Mouse (Mus musculus) heart, adult 8-10 months (tissue): ENCODE measurements around the gene Ncan. TPM values are rescaled to one million over a fixed set of nuclear protein-coding genes. Genes with fewer than 3 reads are reported as not detected.

Experiments used
- DNase-seq: peaks from one replicate; pipeline ENCODE4 v3.0.0; 2022; ENCODE audit warnings: low spot score
- total RNA-seq, 4 experiments: library from RNA; stranded (reverse); gene quantifications; 2 replicates each; pipeline ENCODE4 v1.2.4; 2022

Ncan gene
- total RNA-seq, 4 experiments from 2014 or later: 0.13 TPM; not detected in 3

DNA sequence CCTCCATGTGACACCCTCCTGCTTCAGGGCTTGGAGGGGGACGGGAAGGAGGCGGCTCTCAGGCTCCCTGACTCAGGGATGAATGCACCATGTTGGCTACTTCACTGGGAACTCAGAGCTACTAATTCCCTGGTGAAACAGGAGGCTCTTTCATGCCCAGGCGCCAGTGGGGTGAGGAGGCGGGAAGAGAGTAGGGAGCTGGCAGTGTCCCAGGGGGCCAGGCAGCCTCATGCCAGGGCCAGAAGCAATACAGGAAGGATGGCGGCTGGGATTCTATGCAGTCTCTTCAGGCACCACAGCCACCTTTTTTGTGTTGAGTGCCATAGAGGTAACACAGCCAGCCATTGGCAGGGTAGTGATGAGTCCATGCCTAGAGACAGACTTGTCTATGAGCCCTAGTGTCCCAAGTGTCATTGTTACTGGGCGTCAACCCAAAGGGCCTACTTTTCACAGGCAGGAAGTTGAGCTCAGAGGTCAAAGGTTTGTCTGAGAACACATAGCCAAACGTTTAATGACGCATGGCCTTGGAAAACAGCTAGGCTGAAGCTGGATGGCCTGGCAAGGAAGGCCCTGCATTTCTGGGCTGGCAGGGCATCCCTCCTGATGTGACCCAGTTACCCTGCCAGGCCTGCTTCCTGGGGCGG, 8.8 kb upstream of the Ncan start:
- DNase-seq: peak; percentile 51

DNA sequence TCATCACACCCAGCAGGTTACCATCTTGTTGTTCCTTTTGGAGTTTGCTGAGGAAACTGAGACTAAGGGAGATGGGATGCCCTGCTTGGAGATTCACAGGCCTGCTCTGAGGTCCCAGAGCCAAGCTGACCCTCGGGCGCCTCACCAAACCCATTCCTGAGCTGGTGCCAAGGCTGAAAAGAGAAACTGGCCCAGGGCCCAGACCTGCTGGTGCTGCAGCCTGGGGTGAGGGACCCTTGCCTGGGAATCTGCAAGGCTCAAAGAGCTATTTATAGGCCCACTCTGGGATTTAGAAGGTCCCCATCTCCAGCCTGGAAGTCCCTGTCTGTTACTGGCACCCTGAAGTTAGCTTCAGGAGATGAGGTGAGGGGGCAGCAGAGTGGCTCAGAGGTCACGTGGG, 7.8 kb upstream of the Ncan start:
- DNase-seq: peak; percentile 75

DNA sequence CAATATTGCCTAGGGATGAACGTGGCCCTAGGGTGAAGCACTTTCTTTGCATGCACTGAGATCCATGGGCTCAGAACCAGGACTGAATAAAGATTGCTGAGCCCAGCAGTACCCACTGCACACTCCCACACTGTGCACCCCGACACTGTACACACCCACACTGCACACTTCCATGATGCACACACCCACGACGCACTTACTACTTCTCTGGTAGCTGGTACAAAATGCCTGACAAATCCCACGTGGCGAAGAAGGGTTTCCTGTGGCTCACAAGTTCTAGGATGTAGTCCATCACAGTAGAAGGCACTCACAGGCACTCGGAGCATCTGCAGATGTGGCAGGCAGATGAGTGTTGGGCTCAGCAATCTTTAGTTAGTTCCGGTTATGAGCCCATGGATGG, 4.3 kb upstream of the Ncan start:
- DNase-seq: no peak

DNA sequence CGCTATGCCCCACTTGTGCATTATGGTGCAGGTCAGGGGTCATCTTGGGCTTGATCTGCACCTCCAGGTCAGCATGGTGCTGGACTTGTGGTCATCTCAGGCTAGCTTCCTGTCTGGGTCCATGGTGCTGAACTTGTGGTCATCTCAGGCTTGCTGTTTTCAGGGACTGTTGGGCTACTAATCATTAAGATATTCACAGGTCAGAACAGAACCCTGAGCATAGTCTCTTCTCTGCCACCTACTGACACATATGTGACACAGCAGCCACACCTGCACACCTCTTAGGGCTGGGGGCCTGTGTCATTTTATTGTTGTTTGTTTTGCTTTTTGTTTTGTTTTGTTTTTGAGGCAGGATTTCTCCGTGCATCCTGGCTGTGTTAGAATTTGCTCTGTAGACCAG, 2.2 kb upstream of the Ncan start:
- DNase-seq: no peak

DNA sequence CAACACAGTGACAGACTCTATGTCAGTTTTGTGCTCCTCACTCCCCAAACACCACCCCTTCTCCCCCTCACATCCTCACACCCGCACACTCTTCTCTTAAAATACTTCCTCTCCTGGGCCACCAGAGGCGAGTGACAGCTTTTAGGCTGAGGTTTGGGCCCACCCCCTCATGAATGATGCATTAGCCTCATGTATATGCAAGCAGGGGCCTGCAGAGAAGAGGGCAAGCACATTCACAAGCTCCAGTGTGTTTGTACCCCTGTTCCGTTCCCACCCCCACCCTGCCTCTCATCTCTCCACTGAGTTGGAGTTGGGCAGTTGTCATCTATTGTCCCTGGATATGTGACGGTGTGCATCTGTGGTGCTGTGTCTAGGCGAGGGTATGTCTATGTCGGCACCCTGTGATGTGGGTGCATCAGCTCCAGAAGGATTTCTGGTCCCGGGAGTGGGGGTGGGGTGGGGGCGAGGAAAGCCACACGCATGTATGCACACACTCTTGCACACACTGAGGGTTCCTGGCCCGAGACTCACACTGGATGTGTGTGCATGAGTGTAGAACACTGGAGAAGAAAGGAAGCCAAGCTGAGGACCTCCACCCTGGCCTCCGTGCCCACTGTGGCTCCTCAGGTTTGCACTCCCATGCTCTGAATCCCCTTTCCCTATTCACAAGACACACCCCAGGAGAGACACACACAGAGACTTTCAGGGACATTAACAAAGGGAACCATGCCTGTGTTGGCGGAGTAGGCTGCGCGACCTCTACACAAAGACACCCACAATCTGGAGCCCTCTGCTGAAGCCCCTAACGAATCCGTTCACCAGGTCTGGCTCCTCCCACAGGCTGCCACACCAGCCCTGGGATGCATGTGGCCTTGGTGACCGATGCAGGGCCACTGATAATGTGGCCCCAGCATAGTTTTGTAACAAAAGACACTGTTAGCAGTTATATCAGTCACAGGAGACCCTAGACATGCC, 1.7 kb downstream of the Ncan start:
- no peak for DNase-seq

DNA sequence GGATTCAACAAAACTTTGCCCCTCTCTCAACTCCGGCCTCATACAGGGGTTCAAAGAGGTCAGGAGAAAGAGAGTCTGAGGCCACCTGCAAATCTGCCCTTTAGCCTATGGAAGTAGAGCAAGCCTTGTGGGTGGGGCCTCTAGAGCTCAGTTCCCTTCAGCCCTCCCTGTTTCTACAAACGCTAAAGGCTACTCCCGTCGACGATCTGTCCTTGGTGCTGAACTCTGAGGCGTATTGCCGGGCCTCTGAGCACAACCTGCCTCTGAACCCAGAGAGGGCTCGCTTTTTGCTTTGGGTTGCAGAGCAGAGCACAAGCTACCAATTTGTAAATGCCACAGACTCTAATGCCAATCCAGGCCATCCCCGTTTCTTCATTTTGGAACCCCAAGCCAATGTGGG, 3.1 kb downstream of the Ncan start:
- no peak for DNase-seq

DNA sequence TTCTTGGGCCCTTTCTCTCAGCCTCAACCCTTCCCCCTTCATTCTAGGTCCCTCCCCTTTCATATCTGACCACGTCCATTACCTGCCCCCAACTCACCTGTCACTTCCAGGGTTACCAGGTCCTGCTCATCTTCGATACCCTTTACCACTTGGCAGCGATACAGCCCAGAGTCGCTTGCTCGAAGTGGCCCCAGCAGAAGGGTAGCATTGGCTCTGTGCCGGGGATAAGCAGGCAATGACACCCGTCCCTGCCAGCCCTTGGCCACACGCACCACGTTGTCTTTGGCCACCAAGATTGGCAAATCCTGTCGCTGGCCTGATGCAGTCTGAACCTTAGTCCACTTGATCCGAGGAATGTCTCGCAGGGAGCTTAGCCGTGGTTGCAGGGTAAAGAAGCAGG, 5.8 kb downstream of the Ncan start:
- no peak for DNase-seq

DNA sequence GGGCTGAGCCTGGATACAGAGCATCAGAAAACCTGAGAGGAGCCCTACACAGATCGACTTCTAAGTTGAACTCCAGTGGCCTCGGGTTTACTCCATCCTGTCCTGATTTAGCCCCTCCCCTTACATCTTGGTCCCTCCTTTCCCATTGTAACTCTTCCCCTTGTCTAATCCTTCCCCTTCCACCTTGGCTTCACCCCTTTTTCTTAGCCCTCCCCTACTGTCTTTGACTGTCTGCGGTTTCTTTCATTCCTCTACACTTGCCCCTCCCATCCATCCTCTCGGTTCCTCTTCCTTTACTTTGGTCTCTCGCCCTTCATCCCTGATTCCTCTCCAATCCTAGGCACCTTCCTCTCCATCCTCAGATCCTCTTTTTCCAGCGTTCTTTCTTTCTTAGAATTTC, 6.2 kb downstream of the Ncan start:
- no peak for DNase-seq

DNA sequence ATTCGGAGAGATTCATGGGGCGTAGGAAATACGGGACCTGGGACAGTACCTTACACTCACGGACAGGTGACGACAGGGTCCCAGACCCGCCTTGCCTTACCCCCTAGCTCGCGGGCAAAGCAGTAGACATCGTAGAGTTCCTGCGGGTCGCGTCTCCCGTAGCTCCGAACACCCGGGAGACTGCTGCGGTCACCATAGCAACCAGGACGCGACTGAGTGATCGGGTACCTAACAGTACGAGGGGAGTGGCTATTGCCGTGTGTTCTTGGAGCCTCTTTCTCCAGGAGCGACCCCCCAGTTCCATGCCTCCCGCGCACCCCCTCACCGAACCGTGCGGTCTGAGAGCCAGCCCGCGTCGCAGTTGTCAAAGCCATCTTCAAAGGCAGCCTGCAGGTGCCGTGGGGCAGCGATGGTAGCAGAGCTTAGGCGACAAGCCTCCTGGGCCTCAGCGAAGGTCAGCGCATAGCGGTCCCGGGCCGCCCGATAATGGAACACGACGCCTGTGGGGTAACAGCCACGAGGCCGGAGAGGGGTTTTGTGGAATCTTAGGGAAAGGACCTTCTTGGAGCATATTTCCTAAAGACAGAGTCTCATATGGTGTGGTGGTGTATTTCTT, 8.2 kb downstream of the Ncan start:
- DNase-seq: no peak

DNA sequence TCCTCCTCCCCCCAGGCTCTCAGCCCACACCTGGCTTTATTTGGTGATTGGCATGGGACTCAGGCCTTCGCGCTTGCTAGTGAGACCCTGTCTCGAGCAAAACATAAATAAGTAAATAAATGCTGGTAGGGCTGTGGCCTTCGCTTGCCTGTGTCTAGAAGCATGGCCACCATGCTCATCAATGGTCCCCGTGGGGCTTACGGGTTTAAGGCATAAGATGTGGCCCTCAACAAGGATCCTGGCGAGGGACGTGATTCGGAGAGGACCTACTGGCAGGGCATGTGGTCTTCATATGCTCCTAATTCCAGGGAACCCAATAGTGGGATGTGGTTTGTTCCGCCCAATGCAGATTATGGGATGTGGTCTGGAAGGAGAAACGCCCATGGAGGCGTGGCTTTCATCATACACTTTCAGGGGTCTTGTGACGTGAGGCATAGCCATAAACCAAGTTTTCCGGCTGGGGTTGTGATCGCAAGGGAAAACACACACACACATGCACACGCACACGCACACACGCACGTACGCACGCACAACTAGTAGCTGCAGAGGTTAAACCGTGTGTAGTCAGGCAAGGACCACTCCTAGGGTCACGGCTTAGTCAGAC, 9.4 kb downstream of the Ncan start:
- no peak for DNase-seq

DNA sequence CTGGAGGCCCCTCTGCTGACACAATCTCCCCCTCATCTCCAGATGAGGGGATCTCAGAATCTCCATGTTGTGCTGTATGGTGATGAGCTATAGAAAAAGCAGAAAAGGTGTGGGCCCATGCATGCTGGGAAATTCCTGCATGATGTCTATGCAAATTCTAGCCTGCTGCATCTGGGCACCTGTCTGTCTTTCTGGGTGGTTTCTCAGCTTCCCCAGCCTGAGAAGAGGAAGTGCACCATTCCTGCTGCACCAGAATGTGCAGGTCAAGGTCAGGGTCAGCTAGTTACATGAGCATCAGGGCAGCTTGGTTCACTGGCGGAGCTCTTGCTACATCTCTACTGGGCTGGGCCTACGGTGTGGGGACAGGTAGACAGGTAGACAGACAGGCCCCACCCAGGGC, 10.2 kb downstream of the Ncan start:
- no peak for DNase-seq

DNA sequence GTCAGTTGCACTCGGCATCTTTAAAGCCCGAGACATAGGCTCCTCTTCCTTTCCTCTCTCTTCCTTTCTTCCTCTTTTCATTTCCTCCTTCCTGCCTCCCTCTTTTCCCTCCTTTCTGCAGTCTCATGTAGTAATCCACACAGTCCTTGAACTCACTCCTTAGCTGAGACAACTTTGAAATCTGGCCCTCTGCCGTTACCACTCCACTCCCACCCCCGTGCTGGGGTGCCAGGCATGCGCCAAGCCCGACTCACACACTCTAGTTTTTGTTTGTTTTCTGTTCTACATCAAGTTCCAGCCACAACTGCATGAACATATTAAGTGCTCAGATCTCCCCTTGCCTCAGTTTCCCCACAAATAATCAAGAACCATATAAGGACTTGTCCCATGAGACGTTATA, 15.8 kb downstream of the Ncan start:
- no peak for DNase-seq

DNA sequence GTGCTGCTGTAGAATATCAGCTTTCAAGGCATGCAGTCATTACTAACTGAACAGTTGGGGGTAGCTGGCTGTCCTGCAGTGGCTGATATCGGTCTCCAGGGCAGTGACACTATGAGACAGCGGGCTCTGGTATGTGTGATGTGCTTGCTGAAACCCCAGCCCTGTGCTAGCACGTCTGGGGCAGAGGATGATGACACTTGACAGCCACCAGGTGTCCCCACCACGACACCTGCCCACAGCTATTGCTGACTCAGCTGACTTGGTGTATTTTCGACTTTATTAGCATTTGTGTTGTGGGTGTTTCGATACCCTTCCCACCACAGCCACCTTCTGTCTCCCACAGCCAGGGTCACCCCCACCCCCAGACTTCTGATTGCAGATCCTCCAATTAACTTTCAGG, 16.2 kb downstream of the Ncan start:
- no peak for DNase-seq

DNA sequence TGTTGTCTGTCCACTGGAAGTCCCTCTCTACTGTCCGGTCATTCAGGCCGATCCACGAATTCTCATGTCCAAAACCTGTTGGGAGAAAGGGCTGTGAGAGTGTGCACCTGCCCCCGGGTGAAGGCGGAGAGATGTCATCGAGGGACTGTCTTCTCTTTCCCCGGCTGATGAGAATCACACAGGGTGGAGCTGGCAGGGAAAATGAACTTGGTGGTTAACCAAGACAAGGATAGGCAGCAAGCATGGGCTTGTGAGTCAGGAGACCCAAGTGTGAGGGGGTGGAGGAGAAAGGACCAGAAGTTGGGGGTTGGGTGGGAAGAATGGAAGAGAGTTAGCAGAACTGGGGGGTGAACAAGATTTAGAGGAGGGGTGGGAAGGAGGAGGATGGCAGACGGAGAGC, 20.4 kb downstream of the Ncan start:
- no peak for DNase-seq

DNA sequence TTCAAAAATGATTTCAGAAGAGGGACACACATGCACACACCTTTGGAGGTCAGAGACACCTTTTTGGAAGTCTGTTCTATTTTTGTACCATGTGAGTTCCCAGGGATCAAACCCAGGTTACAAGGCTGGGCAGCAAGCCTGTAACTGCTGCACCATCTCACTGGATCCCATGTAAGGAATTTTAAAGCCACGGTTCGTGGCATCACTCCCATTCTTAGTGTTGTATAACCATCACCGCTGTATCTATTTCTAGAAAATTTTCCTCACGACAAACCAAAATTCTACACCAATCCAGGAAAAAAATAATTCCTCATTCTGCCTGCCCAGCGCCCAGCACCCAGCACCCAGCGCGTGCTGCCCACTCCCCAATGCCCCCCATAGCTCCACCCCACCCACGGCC, 21.4 kb downstream of the Ncan start:
- DNase-seq: no peak

DNA sequence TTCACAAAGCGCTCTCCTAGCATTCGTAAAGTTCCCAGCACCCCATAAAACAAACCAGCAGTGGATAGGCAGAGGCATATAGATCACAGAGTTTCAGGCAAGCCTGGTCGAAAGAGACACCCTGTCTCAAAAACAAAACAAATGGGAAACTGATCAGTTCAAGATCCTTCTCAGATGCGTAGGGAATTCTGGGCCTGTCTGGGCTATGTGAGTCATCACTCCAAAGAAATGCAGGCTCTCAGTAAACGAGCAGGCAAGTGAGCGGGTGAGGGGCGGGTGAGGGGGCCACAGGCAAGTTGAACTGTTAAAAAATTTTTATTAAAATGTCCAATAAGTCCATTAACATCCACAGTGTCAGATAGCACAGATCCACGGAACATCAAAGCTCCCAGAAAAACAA, 27.9 kb downstream of the Ncan start:
- DNase-seq: no peak

DNA sequence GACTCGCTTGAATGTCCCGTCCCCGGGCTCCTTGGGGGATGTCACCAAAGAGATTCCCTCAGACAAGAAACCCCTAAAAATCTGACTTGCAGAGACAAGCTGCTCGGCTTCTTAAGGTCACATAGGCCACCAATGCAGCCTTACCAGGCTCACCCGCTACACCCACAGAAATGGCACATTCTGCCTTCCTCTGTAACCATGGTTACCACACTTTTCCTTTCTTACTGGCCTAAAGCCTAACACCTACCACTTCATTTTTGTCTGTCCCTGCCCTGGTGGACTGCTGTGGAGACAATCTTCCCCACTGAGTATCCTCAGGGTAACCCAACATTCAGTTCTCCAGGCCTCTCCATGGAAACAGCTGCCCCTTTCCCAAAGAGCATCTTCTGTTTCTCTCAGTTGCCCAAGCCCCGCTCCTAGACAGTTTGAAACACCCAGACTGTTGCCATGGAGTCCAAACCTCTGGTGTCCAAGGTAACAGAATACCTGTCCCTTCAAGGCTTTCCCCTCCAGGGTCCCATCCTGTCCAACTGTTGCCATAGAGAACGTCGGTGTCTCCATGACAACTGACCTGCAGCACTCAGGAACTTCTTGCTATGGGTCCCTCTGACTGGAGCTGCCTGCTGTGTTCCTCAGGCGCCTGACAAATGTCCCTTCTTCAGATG, 31.2 kb downstream of the Ncan start:
- no peak for DNase-seq

DNA sequence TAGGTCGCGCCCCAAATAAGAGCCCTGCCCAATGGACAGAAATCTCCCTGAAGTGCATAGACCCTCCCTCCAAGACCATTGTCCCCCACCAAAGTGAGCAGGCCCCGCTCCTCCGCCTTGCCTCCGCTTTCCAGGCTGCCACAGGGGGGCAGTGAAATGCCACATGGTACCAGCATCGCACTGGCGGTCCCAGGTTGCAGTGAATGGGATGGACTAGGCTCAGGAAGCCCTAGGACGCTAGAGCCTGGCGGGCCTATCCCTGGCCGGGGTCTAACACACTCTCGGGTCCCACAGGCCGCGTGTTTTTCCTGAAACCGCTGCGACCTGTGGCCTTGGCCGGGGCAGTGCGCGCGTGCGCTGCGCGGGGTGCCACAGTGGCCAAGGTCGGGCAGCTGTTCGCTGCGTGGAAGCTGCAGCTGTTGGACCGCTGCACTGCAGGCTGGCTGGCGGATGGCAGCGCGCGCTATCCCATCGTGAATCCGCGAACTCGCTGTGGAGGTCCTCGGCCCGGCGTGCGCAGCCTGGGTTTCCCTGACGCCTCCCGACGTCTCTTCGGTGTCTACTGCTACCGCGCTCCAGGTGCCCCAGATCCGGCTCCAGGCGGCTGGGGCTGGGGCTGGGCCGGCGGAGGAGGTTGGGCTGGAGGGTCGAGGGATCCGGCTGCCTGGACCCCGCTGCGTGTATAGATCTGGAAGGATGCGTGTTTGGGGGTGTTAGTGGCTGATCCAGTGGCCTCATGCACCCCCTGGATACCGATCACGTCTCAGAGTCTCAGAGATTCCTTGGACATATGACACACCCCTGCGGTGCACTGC, 32.6 kb downstream of the Ncan start:
- DNase-seq: no peak

DNA sequence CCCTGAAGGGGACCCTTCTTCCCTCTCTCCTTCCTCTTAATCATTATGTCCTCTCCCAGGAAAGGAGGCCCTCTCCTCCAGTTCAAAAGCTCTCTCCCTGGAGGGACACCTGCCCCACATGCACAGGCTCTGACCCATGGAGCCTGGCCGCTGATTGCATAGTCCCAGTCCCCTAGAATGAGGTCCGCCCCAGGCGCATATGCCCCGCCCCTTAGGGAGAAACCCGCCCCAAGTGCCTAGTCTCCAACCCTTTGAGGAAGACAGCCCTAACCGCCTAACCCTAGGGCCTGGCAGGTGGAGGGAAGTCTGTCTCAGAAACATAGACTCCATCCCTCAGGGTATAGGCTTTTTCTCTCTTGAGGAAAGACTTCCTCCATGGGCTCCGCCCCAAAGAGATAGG, 33.4 kb downstream of the Ncan start:
- no peak for DNase-seq

DNA sequence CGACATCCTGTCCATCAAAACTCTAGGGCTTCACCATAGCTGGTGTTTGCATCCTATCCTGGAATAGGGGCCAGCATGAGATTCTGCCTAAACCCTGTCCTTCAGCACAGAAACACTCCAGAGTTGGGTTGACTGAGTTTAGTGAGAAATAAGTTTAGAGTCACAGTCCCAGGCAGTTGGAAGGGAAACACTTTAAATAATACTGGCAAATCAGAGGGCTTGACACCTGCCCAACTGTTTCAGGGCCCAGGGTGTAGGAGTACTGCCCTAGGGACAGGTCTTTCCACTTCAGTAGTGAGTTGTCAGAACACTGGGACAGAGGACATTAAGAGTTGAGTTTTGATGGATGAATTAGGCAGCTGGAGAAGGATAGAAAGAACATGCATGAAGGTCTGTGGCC, 34.5 kb downstream of the Ncan start:
- no peak for DNase-seq
